Mouse (Mus musculus): ENCODE measurements around the gene Slc25a27. TPM values are rescaled to one million over a fixed set of nuclear protein-coding genes. Genes with fewer than 3 reads are reported as not detected.

The Slc25a27 gene
- polyA plus RNA-seq, 2 experiments: 21.4 to 28.1 TPM

- no peak for TF ChIP-seq POLR2A (IDR thresholded peaks at IDR 0.05; ENCODE audit: borderline replicate concordance, extremely low read depth, insufficient read depth, insufficient read length)
- Histone ChIP-seq H3K9ac (ENCODE audit: low read depth, low read length, severe bottlenecking) (no peak overlapping the region), H3K27ac (replicated peaks; ENCODE audit: low read depth, low read length) (no peak overlapping the region), H3K9me3 (ENCODE audit: control insufficient read depth, low read length) (no peaks in the 10 kb centered on the region), H3K4me2 (replicated peaks; ENCODE audit: low read depth, low read length, severe bottlenecking) (no peak overlapping the region), H3K36me3 (ENCODE audit: control insufficient read depth, insufficient read depth, low read length) (no peaks in the 10 kb centered on the region), H3K27me3 (ENCODE audit: control insufficient read depth, insufficient read depth, low read length) (no peaks in the 10 kb centered on the region), H3K4me1 (ENCODE audit: control insufficient read depth, insufficient read depth, low read length) (no peaks in the 10 kb centered on the region), H3K4me3 (replicated peaks; ENCODE audit: low read length) (no peak overlapping the region)
- no peak for DNase-seq (ENCODE audit: low spot score)
- WGBS: 88% methylated on average over 21 of the region's 21 CpGs
- no peak for ATAC-seq (ENCODE audit: low FRiP score, low read depth)
These were observed 74.4 kb downstream of the Slc25a27 start for GRCm38 (mm10) chr17:43592296-43593291.

Other genes starting within 250 kb of the Slc25a27 start
- 0.13 and 0.21 TPM in 2 replicates for gene Mep1a, start 164.4 kb downstream of the Slc25a27 start, polyA plus RNA-seq (2012; rRNA removed)
- 0.08 TPM in 1 of 2 replicates, not detected in the other for gene Mep1a, start 164.4 kb downstream of the Slc25a27 start, polyA plus RNA-seq (2014; fragmentation: Nextera tagmentation; extraction: Ambion mirVana)
- 0.14 and 0.18 TPM in 2 replicates for gene Ankrd66, start 123.6 kb downstream of the Slc25a27 start, polyA plus RNA-seq (2012; rRNA removed)
- 0.14 TPM in 1 of 2 replicates, not detected in the other for gene Ankrd66, start 123.6 kb downstream of the Slc25a27 start, polyA plus RNA-seq (2014; fragmentation: Nextera tagmentation; extraction: Ambion mirVana)
- 4.2 and 5.5 TPM in 2 replicates for gene Pla2g7, start 99.1 kb downstream of the Slc25a27 start, polyA plus RNA-seq (2012; rRNA removed)
- 9.3 and 11.3 TPM in 2 replicates for gene Pla2g7, start 99.1 kb downstream of the Slc25a27 start, polyA plus RNA-seq (2014; fragmentation: Nextera tagmentation; extraction: Ambion mirVana)
- 0.12 and 0.59 TPM in 2 replicates for gene Tdrd6, start 36.9 kb downstream of the Slc25a27 start, polyA plus RNA-seq (2012; rRNA removed)
- not detected in 2 replicates for gene Tdrd6, start 36.9 kb downstream of the Slc25a27 start, polyA plus RNA-seq (2014; fragmentation: Nextera tagmentation; extraction: Ambion mirVana)
- 6.0 and 7.0 TPM in 2 replicates for gene Cyp39a1, start 211 bp upstream of the Slc25a27 start, polyA plus RNA-seq (2012; rRNA removed)
- gene Cyp39a1, start 211 bp upstream of the Slc25a27 start, polyA plus RNA-seq (2014; fragmentation: Nextera tagmentation; extraction: Ambion mirVana): 20.0 and 21.6 TPM in 2 replicates
- 3.3 and 4.4 TPM in 2 replicates for gene Rcan2, start 134.1 kb upstream of the Slc25a27 start, polyA plus RNA-seq (2012; rRNA removed)
- 2.5 and 2.6 TPM in 2 replicates for gene Rcan2, start 134.1 kb upstream of the Slc25a27 start, polyA plus RNA-seq (2014; fragmentation: Nextera tagmentation; extraction: Ambion mirVana)

All from limb, embryonic 14.5 days (tissue).